Mouse (Mus musculus) CH12.LX (cell line): ENCODE measurements at regions not wholly inside any gene's neighbourhood (a gene's known extent, or its start where the extent isn't known, plus 50 kb on each side); places are given as distances from the start of the nearest gene placed in this dataset.

Experiments used
- DNase-seq: peaks from one replicate; pipeline ENCODE4 v3.0.0-alpha.2; 2013; ENCODE audit errors: extremely low read depth
- H3K27ac ChIP-seq: 2 replicates; pipeline ENCODE4 v1.5.1; 2012; ENCODE audit warnings: low read depth, mild to moderate bottlenecking, control low read depth, moderate library complexity; ENCODE audit not compliant: insufficient read depth
- H3K27me3 ChIP-seq: replicated peaks from 2 replicates; pipeline ENCODE3; 2012; ENCODE audit warnings: inconsistent platforms
- H3K36me3 ChIP-seq, 2 experiments: replicated peaks in 1 of 2; 2 replicates each; pipeline versions ENCODE3 to v1.6.1; 2012; ENCODE audit warnings: inconsistent platforms in 1 of 2, low read length in 1 of 2, mild to moderate bottlenecking in 1 of 2, mixed read lengths in 1 of 2, moderate library complexity in 1 of 2; ENCODE audit not compliant: control insufficient read depth in 1 of 2, insufficient read depth in 1 of 2
- H3K4me1 ChIP-seq, 2 experiments: 2 replicates each; pipeline ENCODE4 v1.6.1; 2012; ENCODE audit warnings: inconsistent platforms in 1 of 2, moderate library complexity in 1 of 2; ENCODE audit not compliant: insufficient read depth in 2 of 2, control insufficient read depth in 1 of 2
- H3K4me2 ChIP-seq: 2 replicates; pipeline ENCODE4 v1.6.1; 2012; ENCODE audit warnings: low read depth, mild to moderate bottlenecking, control low read depth; ENCODE audit not compliant: poor library complexity, insufficient read depth, severe bottlenecking
- H3K4me3 ChIP-seq, 3 experiments: fragments of 150-350 bp in 1 of 3; sonication (generic) in 1 of 3; replicated peaks in 1 of 3; 2 replicates each; pipeline versions ENCODE3 to v1.5.1; 2011 to 2012; ENCODE audit warnings: low read depth in 2 of 3, low read length in 2 of 3, mild to moderate bottlenecking in 2 of 3, moderate library complexity in 2 of 3, control low read depth in 1 of 3, improper control_type of control experiment in 1 of 3, inconsistent platforms in 1 of 3, mixed read lengths in 1 of 3; ENCODE audit not compliant: poor library complexity in 1 of 3
- H3K79me2 ChIP-seq: replicated peaks from 2 replicates; pipeline ENCODE4 v1.6.1; 2012; ENCODE audit warnings: mild to moderate bottlenecking, moderate library complexity; ENCODE audit not compliant: control insufficient read depth, poor library complexity, insufficient read depth, severe bottlenecking; ENCODE audit errors: extremely low read depth
- H3K9ac ChIP-seq: 2 replicates; pipeline ENCODE4 v1.6.1; 2012; ENCODE audit warnings: low read depth, mild to moderate bottlenecking, control low read depth, moderate library complexity; ENCODE audit not compliant: insufficient read depth
- H3K9me3 ChIP-seq: replicated peaks from 2 replicates; pipeline ENCODE3; 2012; ENCODE audit warnings: low read length, inconsistent platforms, mixed read lengths
- BHLHE40 ChIP-seq: IDR thresholded peaks from 2 replicates; pipeline ENCODE4 v1.6.1; 2011; ENCODE audit warnings: mild to moderate bottlenecking, low read depth, low read length, improper control_type of control experiment
- CHD2 ChIP-seq: IDR thresholded peaks from 2 replicates; pipeline ENCODE4 v1.6.1; 2011; ENCODE audit warnings: low read length, improper control_type of control experiment
- HCFC1 ChIP-seq: IDR thresholded peaks from 2 replicates; pipeline ENCODE4 v1.6.1; 2012; ENCODE audit warnings: low read depth, mild to moderate bottlenecking, inconsistent platforms, low read length, improper control_type of control experiment
- IRF4 ChIP-seq: IDR thresholded peaks from 2 replicates; pipeline ENCODE4 v1.6.1; 2014; ENCODE audit warnings: low read depth, mild to moderate bottlenecking, inconsistent platforms, low read length, improper control_type of control experiment
- JUND ChIP-seq: conservative IDR thresholded peaks from 2 replicates; pipeline ENCODE4 v1.6.1; 2011; ENCODE audit warnings: low read depth, low read length, improper control_type of control experiment
- MAX ChIP-seq: IDR thresholded peaks from 2 replicates; pipeline ENCODE4 v1.6.1; 2011; ENCODE audit warnings: low read length, improper control_type of control experiment
- MYC ChIP-seq: IDR thresholded peaks from 2 replicates; pipeline ENCODE4 v1.6.1; 2011; ENCODE audit warnings: low read depth, mild to moderate bottlenecking, improper control_type of control experiment, low read length
- NELFE ChIP-seq: IDR thresholded peaks from 2 replicates; pipeline ENCODE4 v1.6.1; 2011; ENCODE audit warnings: low read depth, low read length, improper control_type of control experiment
- NRF1 ChIP-seq: IDR thresholded peaks from 2 replicates; pipeline ENCODE4 v1.6.1; 2014; ENCODE audit warnings: low read depth, mild to moderate bottlenecking, inconsistent platforms, low read length, improper control_type of control experiment, moderate library complexity
- PAX5 ChIP-seq: IDR thresholded peaks from 2 replicates; pipeline ENCODE4 v1.6.1; 2012; ENCODE audit warnings: low read length, inconsistent platforms, mixed read lengths
- POLR2A ChIP-seq: IDR thresholded peaks from 2 replicates; pipeline ENCODE4 v1.6.1; 2011; ENCODE audit warnings: low read depth, mild to moderate bottlenecking, improper control_type of control experiment, low read length
- POLR2AphosphoS2 ChIP-seq: IDR thresholded peaks from 2 replicates; pipeline ENCODE4 v1.6.1; 2011; ENCODE audit warnings: low read depth, low read length, improper control_type of control experiment
- SIN3A ChIP-seq: IDR thresholded peaks from 2 replicates; pipeline ENCODE4 v1.6.1; 2012; ENCODE audit warnings: low read length, improper control_type of control experiment, inconsistent platforms
- TBP ChIP-seq: conservative IDR thresholded peaks from 2 replicates; pipeline ENCODE4 v1.6.1; 2011; ENCODE audit warnings: low read depth, low read length, improper control_type of control experiment
- USF1 ChIP-seq: IDR thresholded peaks from 2 replicates; pipeline ENCODE4 v1.6.1; 2014; ENCODE audit warnings: low read depth, mild to moderate bottlenecking, inconsistent platforms, low read length, improper control_type of control experiment
- USF2 ChIP-seq: conservative IDR thresholded peaks from 2 replicates; pipeline ENCODE4 v1.6.1; 2011; ENCODE audit warnings: low read depth, low read length, improper control_type of control experiment
- ZC3H11A ChIP-seq: IDR thresholded peaks from 2 replicates; pipeline ENCODE4 v1.6.1; 2012; ENCODE audit warnings: low read depth, mild to moderate bottlenecking, inconsistent platforms, low read length, improper control_type of control experiment
- ZMIZ1 ChIP-seq: IDR thresholded peaks from 2 replicates; pipeline ENCODE4 v1.6.1; 2012; ENCODE audit warnings: low read depth, mild to moderate bottlenecking, inconsistent platforms, low read length, improper control_type of control experiment
- dilution Hi-C: fragments of 300-500 bp; cut with MboI; formaldehyde crosslinking; loops from 2 replicates; pipeline ENCODE4 v1.14.3; 2020; ENCODE audit warnings: low sequenced_read_pairs; ENCODE audit not compliant: extremely low pct_unique_long_range_greater_than_20kb, extremely low pct_ligation_motif_present
- in situ Hi-C: fragments of 300-500 bp; cut with MboI; formaldehyde crosslinking; loops from 3 replicates; pipeline ENCODE4 v1.14.3; 2019; ENCODE audit warnings: low sequenced_read_pairs, low pct_ligation_motif_present, low pct_unique_long_range_greater_than_20kb, mixed read lengths

GRCm38 (mm10) chr9:14109492-14109891 is 165.4 kb upstream of the Sesn3 start:
- Histone ChIP-seq H3K4me1 (peaks cover 0 to 19% of the 10 kb centered on the region in 2 experiments; a peak in 2 of 4 replicates), H3K4me3 (no peak overlapping the region), H3K27ac (no peak overlapping the region), H3K9me3 (no peaks in the 10 kb centered on the region), H3K9ac (no peak overlapping the region), H3K79me2 (no peaks in the 10 kb centered on the region), H3K36me3 (no peaks in the 10 kb centered on the region), H3K4me2 (no peak overlapping the region), H3K27me3 (no peaks in the 10 kb centered on the region)
- no peak for DNase-seq
- dilution Hi-C loops: no loop called here
- TF ChIP-seq HCFC1: no peak
- no peak for TF ChIP-seq NELFE
- no peak for TF ChIP-seq JUND
- no peak for TF ChIP-seq ZMIZ1
- TF ChIP-seq MAX: no peak
- no peak for TF ChIP-seq PAX5
- TF ChIP-seq POLR2A: no peak
- TF ChIP-seq CHD2: no peak
- no peak for TF ChIP-seq TBP
- TF ChIP-seq USF2: no peak
- TF ChIP-seq MYC: no peak
- no peak for TF ChIP-seq NRF1
- no peak for TF ChIP-seq BHLHE40
- no peak for TF ChIP-seq USF1
- TF ChIP-seq SIN3A: no peak
- in situ Hi-C loops: no loop called here

GRCm38 (mm10) chr9:14111713-14112112 is 163.2 kb upstream of the Sesn3 start:
- in situ Hi-C loops: no loop called here
- no peak for TF ChIP-seq CHD2
- no peak for TF ChIP-seq ZC3H11A
- no peak for TF ChIP-seq POLR2AphosphoS2
- TF ChIP-seq BHLHE40: no peak
- no peak for TF ChIP-seq HCFC1
- TF ChIP-seq NELFE: no peak
- no peak for TF ChIP-seq IRF4
- no peak for TF ChIP-seq TBP
- H3K9ac ChIP-seq: no peak overlapping the region
- no peak for DNase-seq
- no peak overlapping the region for H3K4me2 ChIP-seq
- H3K9me3 ChIP-seq: no peaks in the 10 kb centered on the region
- no peaks in the 10 kb centered on the region for H3K27me3 ChIP-seq
- H3K36me3 ChIP-seq: no peaks in the 10 kb centered on the region
- dilution Hi-C loops: no loop called here
- H3K4me1 ChIP-seq: peaks cover 0 to 8% of the 10 kb centered on the region in 2 experiments; a peak in 2 of 4 replicates
- H3K27ac ChIP-seq: no peak overlapping the region
- no peak overlapping the region for H3K4me3 ChIP-seq
- no peaks in the 10 kb centered on the region for H3K79me2 ChIP-seq
